Mouse (Mus musculus): ENCODE results near the gene Sept8.
"Not testable (repeated sequence)": the region's sequence is repeated elsewhere in the genome, so short reads cannot be mapped to it uniquely, and the experiment has no call there.

Sept8 gene

DNA sequence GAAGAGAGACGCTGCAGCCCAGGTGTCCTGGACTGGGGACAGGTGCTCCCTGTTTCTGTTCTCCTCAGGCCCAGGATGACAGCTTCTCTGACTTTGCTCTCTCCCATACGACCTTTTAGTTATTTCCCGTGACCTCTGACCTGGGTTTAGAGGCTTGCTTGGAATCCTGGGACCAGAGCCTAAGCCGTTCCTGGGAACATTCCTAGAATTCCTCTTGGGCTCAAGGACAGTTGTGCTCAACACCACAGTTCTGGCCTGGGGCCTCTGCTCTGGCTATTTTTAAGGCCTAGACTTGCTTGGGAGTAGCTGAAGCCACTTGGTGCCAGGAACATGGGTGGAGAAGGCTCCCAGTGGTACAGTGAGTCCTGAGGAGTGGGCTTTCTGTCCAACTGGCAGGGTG, 6.4 kb downstream of the Sept8 start:
- DNase-seq (ENCODE audit: low spot score): no peak

DNA sequence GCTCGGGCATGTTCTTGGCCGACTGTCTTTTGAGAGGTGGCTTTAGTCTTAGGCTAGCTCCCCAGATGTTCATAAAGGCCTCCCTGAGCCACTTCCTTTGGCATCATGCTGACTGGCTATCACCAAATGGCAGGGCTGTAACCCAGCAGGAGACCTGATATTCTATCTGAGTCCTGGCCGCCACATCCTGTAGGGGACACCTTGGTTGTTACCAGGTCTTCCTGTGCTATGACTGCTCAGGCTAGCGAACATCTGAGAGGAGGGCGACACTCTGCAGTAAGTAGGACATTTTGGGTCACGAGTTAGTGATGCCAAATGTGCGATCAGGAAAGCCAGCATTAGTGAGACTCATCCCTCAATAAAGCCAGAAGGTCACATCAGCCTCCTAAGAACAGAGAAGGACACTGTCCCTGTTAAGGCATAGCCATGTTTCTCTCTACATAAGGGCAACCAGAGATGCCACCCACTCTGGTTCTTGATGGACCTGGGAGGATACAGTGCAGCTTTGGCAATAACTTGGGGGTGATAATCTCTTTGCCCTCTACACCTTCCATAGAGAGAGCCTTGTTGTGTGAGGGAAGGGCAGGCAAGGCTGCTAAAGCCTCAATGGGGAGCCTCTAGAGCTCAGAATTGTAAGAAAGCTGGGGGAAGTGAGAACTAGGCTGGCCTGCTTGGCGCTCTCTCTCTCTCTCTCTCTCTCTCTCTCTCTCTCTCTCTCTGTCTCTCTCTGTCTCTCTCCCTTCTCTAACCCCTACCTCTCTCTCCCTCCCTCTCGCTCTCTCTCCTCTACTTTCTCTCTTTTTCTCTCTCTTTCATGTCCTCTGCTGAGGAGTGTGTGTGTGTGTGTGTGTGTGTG, 9.6 kb downstream of the Sept8 start:
- no peak for DNase-seq (ENCODE audit: low spot score)

DNA sequence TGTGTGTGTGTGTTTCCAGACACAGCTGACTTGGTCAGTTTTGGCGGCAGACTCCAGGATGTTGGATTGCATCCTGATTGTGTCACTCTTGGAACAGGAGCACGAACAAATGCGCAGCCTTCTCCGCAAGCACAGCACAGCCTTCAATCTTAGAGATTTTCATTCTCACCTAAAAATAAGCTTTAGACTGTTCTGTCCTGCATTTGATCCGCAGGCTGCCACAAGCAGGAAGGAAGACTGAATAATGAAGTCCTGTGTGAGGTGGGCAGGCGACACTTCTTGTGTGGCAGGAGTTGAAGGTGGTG, 10.1 kb downstream of the Sept8 start:
- peak; percentile 46 for DNase-seq (ENCODE audit: low spot score)

DNA sequence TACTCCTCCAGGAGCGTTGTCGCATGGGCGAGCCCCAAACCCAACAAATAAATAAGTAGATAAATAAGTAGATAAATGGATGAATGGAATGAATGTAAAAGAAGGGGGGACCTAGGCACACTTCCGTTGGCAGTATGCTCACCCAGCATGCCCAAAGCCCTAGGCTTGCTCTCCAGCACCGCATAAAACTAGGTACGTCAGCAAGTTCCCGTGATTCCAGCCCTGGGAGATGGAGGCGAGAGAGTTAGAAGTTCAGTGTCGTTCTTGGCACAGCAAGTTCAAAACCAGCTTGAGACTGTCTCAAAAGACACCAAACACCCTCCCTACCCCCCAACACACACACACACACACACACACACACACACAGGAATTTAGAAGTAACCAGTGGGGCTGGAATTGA, 10.9 kb downstream of the Sept8 start:
- no peak for DNase-seq (ENCODE audit: low spot score)

DNA sequence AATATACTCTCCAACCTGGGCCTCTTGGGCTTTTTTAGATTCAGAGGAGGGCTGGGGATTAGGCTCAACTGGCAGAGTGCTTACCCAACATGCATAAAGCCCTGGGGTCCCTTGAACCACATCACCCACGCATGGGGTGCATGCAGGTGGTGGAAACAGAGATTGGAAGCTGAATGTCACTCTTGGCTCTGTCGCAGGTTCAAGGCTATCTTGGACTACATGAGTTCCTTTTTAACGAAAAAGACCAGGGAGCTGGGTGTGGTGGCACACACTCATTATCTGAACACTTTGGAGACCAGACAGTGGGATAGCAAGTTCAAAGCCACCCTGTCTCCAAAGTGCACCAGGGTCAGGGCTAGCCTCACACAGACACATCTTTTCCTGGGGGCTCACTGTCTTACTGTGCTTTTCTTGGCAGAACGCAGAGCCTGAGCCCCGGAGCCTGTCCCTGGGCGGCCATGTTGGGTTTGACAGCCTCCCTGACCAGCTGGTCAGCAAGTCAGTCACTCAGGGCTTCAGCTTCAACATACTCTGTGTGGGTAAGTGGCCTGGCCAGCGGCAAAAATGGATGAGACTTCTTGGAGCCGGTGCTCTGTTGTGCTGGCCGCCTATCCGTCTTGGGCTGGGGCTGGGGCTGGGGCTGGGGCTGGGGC, 12.6 kb downstream of the Sept8 start:
- DNase-seq (ENCODE audit: low spot score): no peak

DNA sequence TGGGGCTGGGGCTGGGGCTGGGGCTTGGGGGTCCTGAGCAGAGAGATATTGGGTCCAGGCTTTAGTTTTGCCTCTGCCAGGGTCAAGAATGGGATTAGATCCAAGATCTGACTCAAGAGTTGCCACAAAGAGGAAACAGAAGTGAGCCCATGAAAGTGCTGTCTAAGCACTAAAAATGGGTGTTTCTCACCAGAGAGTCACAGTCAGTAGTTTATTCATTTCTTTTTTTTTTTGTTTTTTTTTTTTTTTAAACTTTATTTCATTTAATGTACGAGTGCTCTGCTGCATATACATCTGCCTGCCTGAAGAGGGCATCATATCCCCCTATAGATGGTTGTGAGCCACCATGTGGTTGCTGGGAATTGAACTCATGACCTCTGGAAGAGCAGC, 13.2 kb downstream of the Sept8 start:
- no peak for DNase-seq (ENCODE audit: low spot score)

DNA sequence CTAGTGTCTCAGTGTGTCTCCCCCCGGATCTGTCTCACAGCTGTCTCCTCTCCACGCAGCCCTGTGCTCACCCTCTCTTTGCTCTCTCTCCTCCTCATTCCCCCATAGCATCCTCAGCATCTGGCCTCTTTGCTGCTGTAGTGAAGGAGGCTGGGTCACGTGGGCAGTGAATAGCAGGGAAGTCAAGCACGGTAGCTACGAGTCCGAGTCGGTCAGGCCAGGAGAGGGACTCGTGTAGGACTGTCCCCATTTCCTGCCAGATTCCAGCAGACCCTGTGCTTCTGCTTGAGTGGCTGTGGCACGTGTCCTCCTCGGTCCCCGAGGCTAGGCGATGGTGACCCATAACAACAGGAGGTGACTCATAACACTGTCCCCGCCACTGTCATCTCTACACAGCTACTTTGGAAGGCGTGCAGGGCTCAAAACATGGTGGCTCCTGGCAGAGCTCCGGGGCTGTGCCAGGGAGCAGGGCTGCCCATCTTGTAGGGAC, 20.0 kb downstream of the Sept8 start:
- no peak for DNase-seq (ENCODE audit: low spot score)

DNA sequence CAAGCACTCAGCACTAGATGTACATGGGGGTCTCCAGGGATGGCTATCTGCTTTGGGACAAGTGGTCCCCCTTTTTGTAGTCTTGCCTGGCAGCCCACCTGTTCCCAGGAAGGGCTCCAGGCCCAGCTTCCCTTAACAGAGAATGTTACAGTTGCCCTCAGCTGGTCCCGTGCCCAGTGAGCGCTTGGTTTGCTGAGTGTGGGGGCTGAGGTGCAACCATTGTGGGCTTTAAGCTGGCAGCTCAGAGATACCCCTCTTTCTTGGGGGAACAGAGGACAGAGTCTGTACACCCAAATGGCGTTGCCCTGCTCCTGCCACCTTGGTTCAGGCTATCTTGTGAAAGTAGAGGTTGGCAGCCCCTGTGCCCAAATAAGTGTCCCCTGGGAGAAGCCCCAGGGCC, 21.3 kb downstream of the Sept8 start:
- DNase-seq (ENCODE audit: low spot score): no peak

DNA sequence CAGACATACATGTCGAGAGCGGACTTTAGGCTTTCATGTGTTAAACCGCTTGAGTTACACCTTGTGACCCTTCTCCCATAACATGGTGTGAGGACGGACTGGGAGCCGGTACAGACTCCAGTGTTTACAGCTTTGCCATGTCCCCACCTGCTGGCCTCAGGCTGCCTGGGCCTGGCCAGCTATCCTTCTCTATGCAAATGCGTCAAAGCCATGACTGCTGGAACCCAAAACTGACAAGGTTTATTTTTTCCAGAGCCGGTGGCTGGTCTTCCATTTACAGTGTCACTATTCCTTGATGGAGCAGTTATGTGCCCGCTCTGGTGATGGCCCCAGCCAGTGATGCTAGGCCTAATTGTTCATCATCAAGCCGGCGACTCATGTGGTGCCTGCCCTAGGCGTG, 22.2 kb downstream of the Sept8 start:
- DNase-seq (ENCODE audit: low spot score): no peak

DNA sequence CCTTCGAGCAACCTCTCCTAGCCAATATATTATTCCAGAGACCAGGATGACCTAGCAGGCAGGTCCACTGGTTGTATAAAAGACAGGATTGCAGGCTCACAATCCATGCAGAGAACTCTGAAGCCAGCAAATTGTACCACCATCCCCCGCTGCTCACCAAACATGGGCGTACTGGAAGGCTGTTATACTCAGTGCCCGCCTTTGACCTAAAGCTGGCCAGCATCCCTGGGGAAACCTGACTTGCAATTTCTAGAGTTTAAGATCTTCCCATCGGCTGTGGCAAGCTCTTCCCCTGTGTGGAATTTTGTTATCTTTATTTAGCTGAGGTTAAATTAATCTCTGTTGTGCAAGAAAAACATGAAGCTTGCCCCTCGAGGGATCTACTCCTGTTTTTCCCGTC, 24.0 kb downstream of the Sept8 start:
- DNase-seq (ENCODE audit: low spot score): no peak

DNA sequence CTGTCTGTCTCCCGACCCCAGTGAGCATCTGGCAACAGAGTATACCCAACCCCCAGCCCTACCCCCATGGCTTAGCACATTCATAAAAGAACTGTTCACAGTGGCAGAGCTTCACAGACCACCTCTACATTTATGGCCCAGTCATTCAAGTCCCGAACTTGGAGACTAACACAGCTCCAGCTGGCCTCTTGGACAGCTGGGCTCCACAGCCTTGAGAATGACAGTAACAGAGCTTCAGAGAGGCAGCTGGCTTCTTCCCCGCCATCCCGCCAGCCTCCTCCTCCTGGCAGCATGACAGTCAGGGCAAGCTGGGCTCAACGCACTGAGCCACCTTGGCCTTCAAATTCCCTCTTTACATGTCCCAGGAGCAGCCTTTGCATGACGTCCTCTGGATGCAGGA, 27.2 kb downstream of the Sept8 start:
- no peak for DNase-seq (ENCODE audit: low spot score)

DNA sequence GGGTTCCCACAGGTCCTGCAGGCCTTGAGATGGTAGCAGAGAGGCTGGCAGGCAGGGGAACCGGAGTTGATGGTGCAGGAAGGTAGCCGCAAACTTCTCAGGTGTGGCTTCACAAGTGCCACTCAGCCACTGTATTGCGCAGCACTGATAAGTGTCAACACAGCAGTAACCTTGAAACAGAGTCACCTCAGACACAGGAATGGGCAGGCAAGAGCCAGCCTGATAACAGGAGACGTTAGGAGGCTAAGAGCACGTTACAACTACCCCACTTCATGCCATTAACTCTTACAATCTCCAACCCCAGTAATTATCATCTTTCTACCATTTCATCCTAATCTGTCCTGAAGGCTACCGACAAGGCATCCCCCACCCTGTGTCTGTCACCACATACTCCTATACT, 28.5 kb downstream of the Sept8 start:
- DNase-seq (ENCODE audit: low spot score): no peak

DNA sequence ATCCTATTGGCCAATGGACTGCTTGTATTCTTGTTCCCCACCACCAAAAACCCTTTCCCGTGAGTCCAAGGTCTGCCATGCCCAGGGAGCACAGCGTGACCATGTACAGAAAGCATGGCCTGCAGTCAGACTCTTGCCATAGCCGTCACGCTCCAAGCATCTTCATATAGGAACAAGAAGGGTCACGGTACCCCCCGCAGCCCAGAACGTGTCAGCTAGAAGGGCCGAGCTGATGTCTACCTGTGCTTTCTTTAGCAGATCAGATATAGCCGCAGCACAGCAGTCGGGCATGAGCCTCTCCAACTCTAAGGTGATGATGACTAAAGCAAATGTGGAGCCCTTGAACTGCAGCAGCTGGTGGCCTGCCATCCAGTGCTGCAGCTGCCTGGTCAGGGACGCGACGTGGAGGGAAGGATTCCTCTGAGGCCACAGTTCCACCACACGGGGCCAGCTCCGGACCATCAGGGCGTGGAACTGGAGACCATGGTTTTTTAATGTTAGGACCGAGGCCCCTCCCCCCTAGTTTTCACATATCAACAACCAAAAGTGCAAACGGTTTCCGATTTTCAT, 29.1 kb downstream of the Sept8 start:
- DNase-seq (ENCODE audit: low spot score): no peak

DNA sequence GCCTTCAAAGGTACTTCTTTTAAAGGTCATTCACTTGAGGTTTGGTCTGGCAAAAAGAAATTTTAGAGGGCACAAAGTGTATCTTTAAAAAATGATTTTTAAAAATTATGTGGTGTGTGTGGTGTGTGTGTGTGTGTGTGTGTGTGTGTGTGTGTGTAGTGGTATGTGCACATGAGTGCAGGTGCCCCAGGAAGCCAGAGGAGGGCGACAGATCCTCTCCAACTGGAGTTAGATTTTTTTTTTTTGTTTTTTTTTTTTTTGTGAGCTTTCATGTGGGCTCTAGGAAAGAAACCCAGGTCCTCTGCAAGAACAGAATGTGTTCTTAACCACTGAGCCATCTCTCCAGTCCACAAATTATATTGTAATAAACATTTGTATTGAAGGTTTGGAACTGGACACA, 31.7 kb downstream of the Sept8 start:
- no peak for DNase-seq (ENCODE audit: low spot score)

DNA sequence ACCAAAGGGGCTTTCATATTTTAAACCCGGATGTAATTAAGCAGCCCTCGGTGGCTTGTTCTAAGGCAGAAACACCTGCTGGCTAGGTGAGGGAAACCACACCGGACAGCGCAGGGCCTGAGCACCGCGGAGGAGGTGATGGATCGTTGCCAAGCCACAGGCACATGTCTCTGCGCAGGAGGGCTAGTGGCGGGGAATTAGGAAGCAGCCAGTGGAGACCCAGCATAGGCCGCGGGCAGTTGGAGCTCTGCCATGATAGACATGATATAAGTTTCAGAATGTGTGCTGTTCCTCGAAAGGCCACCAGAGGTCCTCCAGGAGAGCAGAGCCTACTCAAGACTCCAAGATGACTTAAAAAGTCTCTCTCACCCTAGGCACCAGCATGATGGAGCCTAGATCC, 32.7 kb downstream of the Sept8 start:
- no peak for DNase-seq (ENCODE audit: low spot score)

DNA sequence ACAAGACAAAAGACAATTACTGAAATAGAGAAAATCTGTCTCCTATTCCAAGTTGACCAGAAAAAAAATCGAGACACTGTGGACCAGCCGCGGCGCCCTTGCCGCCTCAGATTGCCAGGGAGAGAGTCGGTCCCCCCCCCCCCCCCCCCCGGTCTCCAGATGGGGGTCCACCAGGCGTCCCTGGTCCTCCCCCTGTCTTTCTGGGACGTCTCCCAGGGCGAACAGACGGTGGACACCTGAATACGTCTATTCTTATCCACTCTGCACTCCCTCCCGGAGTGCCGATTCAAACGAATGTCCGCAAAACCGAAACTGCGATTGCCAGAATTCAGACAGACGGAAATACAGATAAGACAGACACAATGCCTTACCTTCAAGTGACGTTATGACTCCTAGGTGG, 37.5 kb downstream of the Sept8 start:
- DNase-seq (ENCODE audit: low spot score): not testable (repeated sequence)

DNA sequence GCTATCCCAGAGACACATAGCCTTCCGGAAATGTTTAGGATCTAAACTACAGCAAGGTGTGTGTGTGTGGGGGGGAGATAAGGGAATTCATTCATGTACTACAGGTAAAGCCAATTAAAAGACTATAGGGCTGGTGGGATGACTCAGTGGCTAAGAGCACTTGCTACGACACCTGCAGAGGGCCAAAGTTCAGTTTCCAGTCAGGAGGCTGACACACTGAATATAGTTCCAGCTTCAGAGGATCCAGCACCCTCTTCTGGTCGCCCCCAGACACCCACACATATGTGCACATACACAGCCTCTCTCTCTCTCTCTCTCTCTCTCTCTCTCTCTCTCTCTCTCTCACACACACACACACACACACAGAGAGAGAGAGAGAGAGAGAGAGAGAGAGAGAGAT, 38.9 kb downstream of the Sept8 start:
- not testable (repeated sequence) for DNase-seq (ENCODE audit: low spot score)

DNA sequence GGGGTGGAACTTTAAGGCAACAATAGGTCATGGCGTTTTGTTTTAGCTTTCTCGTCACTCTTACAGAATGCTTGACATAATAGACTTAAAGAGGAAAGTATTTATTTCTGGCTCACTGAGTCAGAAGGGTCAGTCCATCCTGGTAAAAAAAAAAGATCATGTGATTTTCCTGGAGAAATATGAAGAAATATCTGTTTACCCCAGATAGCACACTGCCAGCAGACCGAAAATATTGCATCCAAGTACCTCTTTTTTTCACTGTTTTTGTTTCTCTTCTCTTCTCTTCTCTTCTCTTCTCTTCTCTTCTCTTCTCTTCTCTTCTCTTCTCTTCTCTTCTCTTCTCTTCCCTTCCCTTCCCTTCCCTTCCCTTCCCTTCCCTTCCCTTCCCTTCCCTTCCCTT, 40.9 kb downstream of the Sept8 start:
- DNase-seq (ENCODE audit: low spot score): not testable (repeated sequence)

DNA sequence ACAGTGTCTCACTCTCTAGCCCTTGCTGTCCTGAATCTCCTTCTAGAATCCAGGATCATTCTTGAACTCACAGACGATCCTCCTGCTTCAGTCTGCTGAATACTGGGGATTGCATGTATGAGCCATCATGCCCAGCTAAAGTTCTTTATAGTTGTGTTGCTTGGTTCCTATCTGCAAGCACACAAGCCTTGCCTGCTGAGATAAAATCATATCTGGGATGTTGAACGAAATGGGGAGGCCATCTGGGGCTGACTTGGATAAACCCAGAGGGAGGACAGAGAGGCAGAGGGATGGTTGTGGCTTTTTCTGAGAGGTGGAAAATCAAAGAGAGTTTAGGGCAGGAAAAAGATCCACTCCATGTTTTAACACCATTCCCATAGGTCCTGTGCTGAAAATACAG, 42.9 kb downstream of the Sept8 start:
- DNase-seq (ENCODE audit: low spot score): no peak

DNA sequence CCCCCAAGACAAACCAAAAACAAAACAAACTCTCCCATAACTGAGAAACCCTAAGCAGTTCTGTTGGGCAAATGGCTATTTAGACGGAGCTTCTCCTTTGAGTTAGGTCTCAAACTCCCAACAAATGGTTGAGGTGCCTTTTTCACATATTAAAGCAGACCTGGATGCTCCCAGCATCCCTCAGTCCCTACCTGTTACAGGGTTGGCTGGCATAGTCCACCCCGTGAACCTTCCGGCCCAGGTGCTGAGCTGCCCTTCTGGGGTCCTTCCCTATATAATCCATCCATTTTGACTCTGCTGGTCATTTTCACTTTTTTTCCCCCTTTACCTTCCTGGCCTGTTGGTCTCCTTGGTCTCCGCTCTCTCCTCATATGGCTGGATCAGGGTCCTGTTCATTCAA, 47.6 kb downstream of the Sept8 start:
- no peak for DNase-seq (ENCODE audit: low spot score)

DNA sequence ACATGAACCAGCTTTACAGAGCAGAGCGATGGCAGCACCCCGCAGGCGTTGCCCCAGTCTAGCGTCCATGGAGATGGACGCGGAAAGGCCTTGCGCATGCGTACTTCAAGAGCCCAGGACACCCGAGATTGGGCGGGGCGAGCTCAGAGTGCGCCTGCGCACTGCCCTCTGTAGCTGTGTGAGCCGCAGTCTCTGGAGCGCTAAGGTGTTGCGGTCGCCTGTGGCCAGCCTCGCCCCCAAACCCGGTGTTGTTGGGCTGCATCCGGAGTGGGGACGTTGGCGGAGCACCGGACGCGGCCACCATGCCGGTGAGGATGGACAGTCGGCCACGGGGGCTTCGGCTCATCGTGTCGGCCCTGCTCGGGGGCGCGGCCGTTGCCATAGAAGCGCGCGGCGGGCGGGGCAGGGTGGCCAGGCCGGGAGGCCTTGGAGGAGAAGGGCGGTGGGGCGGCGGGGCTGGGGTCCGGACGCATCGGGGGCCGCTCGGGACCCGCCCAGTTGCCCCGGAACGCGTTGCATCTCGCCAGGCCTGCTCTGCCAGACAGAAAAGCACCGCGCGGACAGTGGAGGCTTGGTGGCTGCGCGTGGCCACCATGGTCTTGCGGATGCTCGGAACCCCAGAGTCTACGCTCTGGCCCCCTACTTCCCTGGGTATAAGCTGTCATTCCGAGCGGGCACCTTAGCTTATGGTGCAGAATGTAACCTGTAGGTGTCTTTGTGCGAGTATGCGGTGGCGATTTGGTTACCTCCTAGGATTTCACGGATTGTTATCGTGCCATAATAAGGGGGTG, 48.4 kb downstream of the Sept8 start, which contains the start of gene Kif3a:
Kif3a (plus strand) TSS at position 156 of the 791 bp plus-strand sequence.
- peak; percentile 99 for DNase-seq (ENCODE audit: low spot score)

DNA sequence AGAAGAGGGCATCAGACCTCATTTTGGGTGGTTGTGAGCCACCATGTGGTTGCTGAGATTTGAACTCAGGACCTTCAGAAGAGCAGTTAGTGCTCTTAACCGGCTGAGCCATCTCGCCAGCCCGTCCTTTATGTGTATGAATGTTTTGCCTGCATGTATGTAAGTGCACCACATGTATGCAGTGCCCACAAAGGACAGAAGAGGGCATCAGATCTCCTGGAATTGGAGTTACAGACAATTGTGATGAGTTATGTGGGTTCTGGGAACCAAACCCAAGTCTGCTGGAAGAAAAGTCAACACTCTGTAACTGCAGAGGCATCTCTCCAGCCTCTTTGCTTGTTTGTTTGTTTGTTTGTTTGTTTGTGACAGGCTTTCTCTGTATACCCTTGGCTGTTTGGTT, 61.5 kb downstream of the Sept8 start:
- DNase-seq (ENCODE audit: low spot score): no peak

DNA sequence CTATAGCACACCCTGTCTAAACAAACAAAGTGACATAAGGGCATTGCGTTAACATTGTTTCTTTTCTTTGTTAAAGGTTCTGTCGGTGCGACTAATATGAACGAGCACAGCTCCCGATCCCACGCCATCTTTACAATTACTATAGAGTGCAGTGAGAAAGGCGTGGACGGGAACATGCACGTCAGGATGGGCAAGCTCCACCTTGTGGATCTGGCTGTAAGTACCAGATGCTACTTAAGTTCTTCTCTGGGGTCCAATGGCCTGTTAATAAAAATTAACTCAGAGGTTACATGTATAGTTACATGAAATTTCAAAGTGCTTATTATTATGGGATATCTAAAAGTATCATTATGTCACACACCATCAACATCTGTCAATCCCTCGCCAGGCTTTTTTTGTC, 64.1 kb downstream of the Sept8 start:
- peak; percentile 21 for DNase-seq (ENCODE audit: low spot score)
